Mouse (Mus musculus): ENCODE measurements around the gene Klhl24. TPM values are rescaled to one million over a fixed set of nuclear protein-coding genes. Genes with fewer than 3 reads are reported as not detected.
A peak's percentile ranks its signal among the peaks of the same experiment; 100 is the strongest.

The Klhl24 gene
- total and polyA plus RNA-seq, 2 experiments from 2014 or later: 58.5 to 142 TPM

- Histone ChIP-seq H3K4me2 (ENCODE audit: low read depth, low read length) (peak overlapping the region; percentile 59), H3K36me3 (replicated peaks; ENCODE audit: control insufficient read depth, insufficient read depth, low read length) (peaks cover 6% of the 10 kb centered on the region), H3K27ac (ENCODE audit: low read depth) (peak overlapping the region; percentile 100), H3K9me3 (replicated peaks; ENCODE audit: control insufficient read depth, low read length) (no peaks in the 10 kb centered on the region), H3K9ac (replicated peaks; ENCODE audit: low read depth, low read length) (peak overlapping the region; percentile 96), H3K4me1 (ENCODE audit: control insufficient read depth, insufficient read depth) (peaks cover 3% of the 10 kb centered on the region; the same call in 1 of the 2 replicates), H3K27me3 (ENCODE audit: control insufficient read depth, insufficient read depth, low read length) (no peaks in the 10 kb centered on the region), H3K4me3 (ENCODE audit: low read depth, low read length) (peak overlapping the region; percentile 87)
- TF ChIP-seq CTCF (IDR thresholded peaks at IDR 0.05; ENCODE audit: low read depth) (no peak), EP300 (IDR thresholded peaks at IDR 0.05; ENCODE audit: low read depth) (no peak; the same call in 1 of the 2 replicates)
- DNase-seq (ENCODE audit: low spot score) (peak; percentile 94), ATAC-seq (ENCODE audit: insufficient read depth, low read depth) (peak; percentile 91)
- WGBS: under 1% methylated on average over 59 of the region's 61 CpGs
Observed at GRCm38 (mm10) chr16:20097711-20098374, 501 bp downstream of the Klhl24 start.

DNA sequence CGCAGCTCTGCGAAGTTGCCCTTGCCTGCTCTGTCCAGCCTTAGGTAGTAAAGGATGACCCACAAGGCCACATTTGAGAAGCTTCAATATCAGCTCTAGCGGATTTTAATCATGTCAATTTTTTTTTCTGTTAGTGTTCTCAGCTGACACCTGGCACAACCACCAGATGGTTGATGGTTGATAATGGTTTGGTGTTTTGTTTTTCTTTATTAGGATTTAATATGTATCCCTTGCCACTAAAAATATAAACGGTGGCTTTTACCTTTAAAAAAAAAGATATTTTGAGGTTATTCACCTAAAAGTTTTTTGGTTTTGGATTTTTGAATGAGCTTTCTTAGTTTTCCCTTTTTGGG, 1.0 kb downstream of the Klhl24 start:
- peak overlapping the region; percentile 59 for H3K4me2 ChIP-seq (ENCODE audit: low read depth, low read length)
- peak overlapping the region; percentile 96 for H3K9ac ChIP-seq (replicated peaks; ENCODE audit: low read depth, low read length)
- ATAC-seq (ENCODE audit: insufficient read depth, low read depth) (no peak), DNase-seq (ENCODE audit: low spot score) (no peak)
- peak overlapping the region; percentile 87 for H3K4me3 ChIP-seq (ENCODE audit: low read depth, low read length)
- peaks cover 11% of the 10 kb centered on the region for H3K36me3 ChIP-seq (replicated peaks; ENCODE audit: control insufficient read depth, insufficient read depth, low read length)
- H3K9me3 ChIP-seq (replicated peaks; ENCODE audit: control insufficient read depth, low read length): peaks cover 3% of the 10 kb centered on the region; the same call in 1 of the 2 replicates
- H3K27me3 ChIP-seq (ENCODE audit: control insufficient read depth, insufficient read depth, low read length): no peaks in the 10 kb centered on the region
- peaks cover 3% of the 10 kb centered on the region; the same call in 1 of the 2 replicates for H3K4me1 ChIP-seq (ENCODE audit: control insufficient read depth, insufficient read depth)
- H3K27ac ChIP-seq (ENCODE audit: low read depth): peak overlapping the region; percentile 100
- TF ChIP-seq EP300 (IDR thresholded peaks at IDR 0.05; ENCODE audit: low read depth): no peak
- TF ChIP-seq CTCF (IDR thresholded peaks at IDR 0.05; ENCODE audit: low read depth): no peak
- WGBS: 3% methylated on average over 4 of the region's 4 CpGs

- WGBS: 81% methylated on average over 6 of the region's 6 CpGs
- Histone ChIP-seq H3K4me2 (ENCODE audit: low read depth, low read length) (peak overlapping the region; percentile 59), H3K27me3 (ENCODE audit: control insufficient read depth, insufficient read depth, low read length) (no peaks in the 10 kb centered on the region), H3K36me3 (replicated peaks; ENCODE audit: control insufficient read depth, insufficient read depth, low read length) (peaks cover 18% of the 10 kb centered on the region), H3K4me3 (ENCODE audit: low read depth, low read length) (peak overlapping the region; percentile 87), H3K9me3 (replicated peaks; ENCODE audit: control insufficient read depth, low read length) (peaks cover 10% of the 10 kb centered on the region), H3K27ac (ENCODE audit: low read depth) (peak overlapping the region; percentile 100), H3K4me1 (ENCODE audit: control insufficient read depth, insufficient read depth) (peaks cover 3% of the 10 kb centered on the region; the same call in 1 of the 2 replicates), H3K9ac (replicated peaks; ENCODE audit: low read depth, low read length) (no peak overlapping the region)
- ATAC-seq (ENCODE audit: insufficient read depth, low read depth): no peak
- TF ChIP-seq EP300 (IDR thresholded peaks at IDR 0.05; ENCODE audit: low read depth) (no peak), CTCF (IDR thresholded peaks at IDR 0.05; ENCODE audit: low read depth) (no peak)
- DNase-seq (ENCODE audit: low spot score): peak; percentile 16
Observed at GRCm38 (mm10) chr16:20098866-20099629, 1.7 kb downstream of the Klhl24 start.

- Histone ChIP-seq H3K27ac (ENCODE audit: low read depth) (no peak overlapping the region), H3K9me3 (replicated peaks; ENCODE audit: control insufficient read depth, low read length) (peaks cover 17% of the 10 kb centered on the region), H3K9ac (replicated peaks; ENCODE audit: low read depth, low read length) (no peak overlapping the region), H3K36me3 (replicated peaks; ENCODE audit: control insufficient read depth, insufficient read depth, low read length) (peaks cover 81% of the 10 kb centered on the region), H3K27me3 (ENCODE audit: control insufficient read depth, insufficient read depth, low read length) (no peaks in the 10 kb centered on the region), H3K4me3 (ENCODE audit: low read depth, low read length) (no peak overlapping the region), H3K4me1 (ENCODE audit: control insufficient read depth, insufficient read depth) (no peaks in the 10 kb centered on the region), H3K4me2 (ENCODE audit: low read depth, low read length) (no peak overlapping the region)
- 78% methylated on average over 8 of the region's 8 CpGs for WGBS
- DNase-seq (ENCODE audit: low spot score): no peak
- TF ChIP-seq CTCF (IDR thresholded peaks at IDR 0.05; ENCODE audit: low read depth): no peak
- TF ChIP-seq EP300 (IDR thresholded peaks at IDR 0.05; ENCODE audit: low read depth): no peak
- no peak for ATAC-seq (ENCODE audit: insufficient read depth, low read depth)
Observed at GRCm38 (mm10) chr16:20106996-20107395, 9.7 kb downstream of the Klhl24 start.

GRCm38 (mm10) chr16:20108961-20109360, 11.6 kb downstream of the Klhl24 start:
- H3K4me1 ChIP-seq (ENCODE audit: control insufficient read depth, insufficient read depth): no peaks in the 10 kb centered on the region
- ATAC-seq (ENCODE audit: insufficient read depth, low read depth): no peak
- no peak for DNase-seq (ENCODE audit: low spot score)
- 98% methylated on average over 6 of the region's 6 CpGs for WGBS
- H3K27me3 ChIP-seq (ENCODE audit: control insufficient read depth, insufficient read depth, low read length): no peaks in the 10 kb centered on the region
- peaks cover 75% of the 10 kb centered on the region for H3K36me3 ChIP-seq (replicated peaks; ENCODE audit: control insufficient read depth, insufficient read depth, low read length)
- TF ChIP-seq CTCF (IDR thresholded peaks at IDR 0.05; ENCODE audit: low read depth): no peak; the same call in 1 of the 2 replicates
- TF ChIP-seq EP300 (IDR thresholded peaks at IDR 0.05; ENCODE audit: low read depth): no peak
- H3K9ac ChIP-seq (replicated peaks; ENCODE audit: low read depth, low read length): no peak overlapping the region
- H3K27ac ChIP-seq (ENCODE audit: low read depth): no peak overlapping the region
- H3K4me2 ChIP-seq (ENCODE audit: low read depth, low read length): no peak overlapping the region
- no peak overlapping the region for H3K4me3 ChIP-seq (ENCODE audit: low read depth, low read length)
- H3K9me3 ChIP-seq (replicated peaks; ENCODE audit: control insufficient read depth, low read length): peaks cover 7% of the 10 kb centered on the region; the same call in 1 of the 2 replicates
